Comparison of ENCODE assay signal across 9 mouse cellular contexts in genomic region chr19:5811771-5812504, GRCm38 (mm10). TPM values are rescaled to one million over a fixed set of nuclear protein-coding genes. Genes with fewer than 3 reads are reported as not detected.
A peak's percentile ranks its signal among the peaks of the same experiment; 100 is the strongest.
DNase-seq lines count a peak whose midpoint lies in the region; ATAC-seq lines count a peak whose summit lies in the region.
"Had no signal": no experiment of that assay in that cellular context is flagged by ENCODE, and none has a peak within 500 bp of the region (broad histone marks: within the 10 kb centered on the region; RNA-seq: fewer than 3 reads in every experiment).

No protein-coding gene starts in this region.

- H3K27me3 ChIP-seq in megakaryocyte, embryonic 14.5 days (replicated peaks): no peaks in the 10 kb centered on the region
- H3K27me3 ChIP-seq in embryonic facial prominence, embryonic 15.5 days: no peaks in the 10 kb centered on the region
- no peaks in the 10 kb centered on the region for H3K27me3 ChIP-seq in heart, embryonic 11.5 days (ENCODE audit: control insufficient read depth, insufficient read depth, low read length)
- no peaks in the 10 kb centered on the region for H3K27me3 ChIP-seq in kidney, embryonic 15.5 days
- H3K27me3 ChIP-seq in limb, embryonic 13.5 days: no peaks in the 10 kb centered on the region
- H3K27me3 ChIP-seq in neural tube, embryonic 14.5 days (ENCODE audit: control insufficient read depth, insufficient read depth, low read length): no peaks in the 10 kb centered on the region
- H3K27me3 ChIP-seq: liver, embryonic 15.5 days had no signal

- no peak for ATAC-seq in megakaryocyte, adult 5-6 weeks (ENCODE audit: poor library complexity, severe bottlenecking)
- peak; percentile 78 for ATAC-seq in embryonic facial prominence, embryonic 15.5 days (ENCODE audit: insufficient number of reproducible peaks, low FRiP score, low TSS enrichment, low read depth)
- ATAC-seq in heart, embryonic 11.5 days (replicated peaks; ENCODE audit: insufficient number of reproducible peaks, low FRiP score, low TSS enrichment): peak; percentile 72
- ATAC-seq in kidney, embryonic 15.5 days (replicated peaks; ENCODE audit: low FRiP score): peak; percentile 56
- ATAC-seq in limb, embryonic 13.5 days (ENCODE audit: low FRiP score, low read depth): peak; percentile 80
- ATAC-seq in neural tube, embryonic 14.5 days (ENCODE audit: low read depth): peak; percentile 92

- peaks cover 99% of the 10 kb centered on the region for H3K4me1 ChIP-seq in megakaryocyte, embryonic 14.5 days
- H3K4me1 ChIP-seq in embryonic facial prominence, embryonic 15.5 days: peaks cover 57% of the 10 kb centered on the region
- peaks cover 54% of the 10 kb centered on the region for H3K4me1 ChIP-seq in heart, embryonic 11.5 days (ENCODE audit: control insufficient read depth, insufficient read depth, low read length)
- H3K4me1 ChIP-seq in kidney, embryonic 15.5 days: peaks cover 77% of the 10 kb centered on the region
- peaks cover 69% of the 10 kb centered on the region for H3K4me1 ChIP-seq in limb, embryonic 13.5 days
- peaks cover 33% of the 10 kb centered on the region for H3K4me1 ChIP-seq in neural tube, embryonic 14.5 days (ENCODE audit: control insufficient read depth, insufficient read depth, low read length)

- H3K27ac ChIP-seq in embryonic facial prominence, embryonic 15.5 days (replicated peaks): peak overlapping the region; percentile 94
- peak overlapping the region; percentile 86 for H3K27ac ChIP-seq in heart, embryonic 11.5 days (ENCODE audit: low read depth, low read length)
- peak overlapping the region; percentile 91 for H3K27ac ChIP-seq in kidney, embryonic 15.5 days
- peak overlapping the region; percentile 89 for H3K27ac ChIP-seq in limb, embryonic 13.5 days
- H3K27ac ChIP-seq in neural tube, embryonic 14.5 days (ENCODE audit: low read depth, low read length): peak overlapping the region; percentile 87

- no peak overlapping the region for H3K9ac ChIP-seq in embryonic facial prominence, embryonic 15.5 days
- peak overlapping the region; percentile 62 for H3K9ac ChIP-seq in heart, embryonic 11.5 days (ENCODE audit: low read depth, low read length)
- no peak overlapping the region for H3K9ac ChIP-seq in kidney, embryonic 15.5 days
- H3K9ac ChIP-seq in limb, embryonic 13.5 days: peak overlapping the region; percentile 20; the same call in 1 of the 2 replicates
- H3K9ac ChIP-seq in neural tube, embryonic 14.5 days (replicated peaks; ENCODE audit: low read depth, low read length): no peak overlapping the region
- H3K9ac ChIP-seq: liver, embryonic 15.5 days had no signal

- no peaks in the 10 kb centered on the region for H3K36me3 ChIP-seq in megakaryocyte, embryonic 14.5 days (replicated peaks; ENCODE audit: low read length)
- no peaks in the 10 kb centered on the region for H3K36me3 ChIP-seq in embryonic facial prominence, embryonic 15.5 days
- no peaks in the 10 kb centered on the region for H3K36me3 ChIP-seq in heart, embryonic 11.5 days (ENCODE audit: control insufficient read depth, insufficient read depth, low read length)
- no peaks in the 10 kb centered on the region for H3K36me3 ChIP-seq in kidney, embryonic 15.5 days
- H3K36me3 ChIP-seq in limb, embryonic 13.5 days: no peaks in the 10 kb centered on the region
- no peaks in the 10 kb centered on the region for H3K36me3 ChIP-seq in neural tube, embryonic 14.5 days (ENCODE audit: control insufficient read depth, insufficient read depth, low read length)
- H3K36me3 ChIP-seq: liver, embryonic 15.5 days had no signal

- no peak for DNase-seq in urinary bladder, adult 2 months (ENCODE audit: low spot score)

- no peaks in the 10 kb centered on the region for H3K9me3 ChIP-seq in megakaryocyte, embryonic 14.5 days
- no peaks in the 10 kb centered on the region for H3K9me3 ChIP-seq in embryonic facial prominence, embryonic 15.5 days (replicated peaks)
- H3K9me3 ChIP-seq in heart, embryonic 11.5 days (replicated peaks; ENCODE audit: control insufficient read depth, low read length): no peaks in the 10 kb centered on the region
- H3K9me3 ChIP-seq in kidney, embryonic 15.5 days (replicated peaks): no peaks in the 10 kb centered on the region
- H3K9me3 ChIP-seq in limb, embryonic 13.5 days: no peaks in the 10 kb centered on the region
- H3K9me3 ChIP-seq in neural tube, embryonic 14.5 days (ENCODE audit: control insufficient read depth, low read length): no peaks in the 10 kb centered on the region
- H3K9me3 ChIP-seq: liver, embryonic 15.5 days had no signal

- H3K4me2 ChIP-seq in embryonic facial prominence, embryonic 15.5 days (replicated peaks): no peak overlapping the region
- H3K4me2 ChIP-seq in heart, embryonic 11.5 days: peak overlapping the region; percentile 54
- H3K4me2 ChIP-seq in kidney, embryonic 15.5 days: peak overlapping the region; percentile 17; the same call in 1 of the 2 replicates
- H3K4me2 ChIP-seq in limb, embryonic 13.5 days (replicated peaks): peak overlapping the region; percentile 28
- peak overlapping the region; percentile 23; the same call in 1 of the 2 replicates for H3K4me2 ChIP-seq in neural tube, embryonic 14.5 days (ENCODE audit: low read depth, low read length)
- H3K4me2 ChIP-seq: liver, embryonic 15.5 days had no signal

- 43% methylated on average over 7 of the region's 7 CpGs for WGBS in embryonic facial prominence, embryonic 15.5 days
- WGBS in heart, embryonic 11.5 days (ENCODE audit: insufficient replicate concordance): 32% methylated on average over 7 of the region's 7 CpGs
- WGBS in kidney, embryonic 15.5 days: 43% methylated on average over 7 of the region's 7 CpGs
- WGBS in limb, embryonic 13.5 days: 45% methylated on average over 7 of the region's 7 CpGs
- 35% methylated on average over 7 of the region's 7 CpGs for WGBS in neural tube, embryonic 14.5 days

- peak overlapping the region; percentile 82 for H3K4me3 ChIP-seq in megakaryocyte, embryonic 14.5 days (replicated peaks)
- no peak overlapping the region for H3K4me3 ChIP-seq in embryonic facial prominence, embryonic 15.5 days (replicated peaks)
- no peak overlapping the region for H3K4me3 ChIP-seq in heart, embryonic 11.5 days (ENCODE audit: low read depth, low read length)
- H3K4me3 ChIP-seq in kidney, embryonic 15.5 days (replicated peaks): no peak overlapping the region
- no peak overlapping the region for H3K4me3 ChIP-seq in limb, embryonic 13.5 days
- H3K4me3 ChIP-seq in neural tube, embryonic 14.5 days (ENCODE audit: low read depth, low read length): no peak overlapping the region
- H3K4me3 ChIP-seq: liver, embryonic 15.5 days had no signal

RNA-seq across cellular contexts. Expression of gene Scyl1, which starts 40.7 kb away (rescaled TPM):
- polyA plus RNA-seq in megakaryocyte, embryonic 14.5 days (2012; ENCODE audit: insufficient read depth, low replicate concordance): 30.0 and 71.8 TPM in 2 replicates
- total RNA-seq in megakaryocyte, adult 5-6 weeks (2015): 20.2 and 21.8 TPM in 2 replicates
- total RNA-seq in megakaryocyte, adult 5-6 weeks (2017): 30.9 and 41.5 TPM in 2 replicates
- polyA plus RNA-seq in embryonic facial prominence, embryonic 15.5 days (2015; fragmentation: Nextera tagmentation; extraction: Ambion mirVana): 81.4 and 81.8 TPM in 2 replicates
- polyA plus RNA-seq in heart, embryonic 11.5 days (2014; fragmentation: Nextera tagmentation; extraction: Ambion mirVana): 54.8 and 59.4 TPM in 2 replicates
- polyA plus RNA-seq in kidney, embryonic 15.5 days (2015; fragmentation: Nextera tagmentation; extraction: Ambion mirVana): 69.6 and 76.0 TPM in 2 replicates
- polyA plus RNA-seq in limb, embryonic 13.5 days (2015; fragmentation: Nextera tagmentation; extraction: Ambion mirVana): 76.9 and 82.7 TPM in 2 replicates
- 78.5 and 78.6 TPM in 2 replicates for polyA plus RNA-seq in neural tube, embryonic 14.5 days (2014; fragmentation: Nextera tagmentation; extraction: Ambion mirVana)
- polyA plus RNA-seq in urinary bladder, adult 2 months (2012; rRNA removed): 104 and 123 TPM in 2 replicates

Comparison
In these comparisons a context has a peak if more than half of its experiments do, and no peak if none do; other contexts are left out.
1. H3K9ac ChIP-seq: peak in heart, embryonic 11.5 days (single experiment) and limb, embryonic 13.5 days (single experiment); none in embryonic facial prominence, embryonic 15.5 days (single experiment), kidney, embryonic 15.5 days (single experiment) and neural tube, embryonic 14.5 days (single experiment).
2. Peak in every context shown above with its lines, with median percentiles within 50 percentile points of each other: H3K27ac ChIP-seq.